Mouse (Mus musculus) embryonic facial prominence, embryonic 13.5 days (tissue): Measurements from ENCODE around the gene Mybl2. TPM values are rescaled to one million over a fixed set of nuclear protein-coding genes. Genes with fewer than 3 reads are reported as not detected.

Source experiments
- ATAC-seq: fragments of 200-750 bp; cut with Nextera tagmentation; 2 replicates; pipeline ENCODE4 v1.8.0; 2017; ENCODE audit warnings: low read depth; ENCODE audit not compliant: insufficient number of reproducible peaks, insufficient read depth, low FRiP score, low TSS enrichment
- H3K27ac ChIP-seq: fragments of 300-500 bp; sonication (generic); 2 replicates; pipeline ENCODE4 v1.5.1; 2015; ENCODE audit warnings: moderate library complexity, mild to moderate bottlenecking, inconsistent platforms
- H3K27me3 ChIP-seq: fragments of 300-500 bp; sonication (generic); 2 replicates; pipeline ENCODE4 v1.6.1; 2015; ENCODE audit warnings: mild to moderate bottlenecking, inconsistent platforms
- H3K36me3 ChIP-seq: fragments of 300-500 bp; sonication (generic); 2 replicates; pipeline ENCODE4 v1.6.1; 2015; ENCODE audit warnings: mild to moderate bottlenecking, inconsistent platforms
- H3K4me1 ChIP-seq: fragments of 300-500 bp; sonication (generic); 2 replicates; pipeline ENCODE4 v1.6.1; 2015; ENCODE audit warnings: inconsistent platforms
- H3K4me2 ChIP-seq: fragments of 300-500 bp; sonication (generic); 2 replicates; pipeline ENCODE4 v1.6.1; 2015; ENCODE audit warnings: moderate library complexity, mild to moderate bottlenecking, inconsistent platforms
- H3K4me3 ChIP-seq: fragments of 300-500 bp; sonication (generic); 2 replicates; pipeline ENCODE4 v1.5.1; 2015; ENCODE audit warnings: mild to moderate bottlenecking, inconsistent platforms
- H3K9ac ChIP-seq: fragments of 300-500 bp; sonication (generic); 2 replicates; pipeline ENCODE4 v1.6.1; 2015; ENCODE audit warnings: mild to moderate bottlenecking, inconsistent platforms
- H3K9me3 ChIP-seq: fragments of 300-500 bp; sonication (generic); 2 replicates; pipeline ENCODE4 v1.6.1; 2016; ENCODE audit warnings: inconsistent platforms
- WGBS: fragments of 180-500 bp; shearing (Covaris S2); methylation state at CpG from one replicate; pipeline ENCODE4 v1.1.7; 2015; ENCODE audit warnings: mixed read lengths; 5-methylcytosine and 5-hydroxymethylcytosine counted together
- polyA plus RNA-seq: library from polyadenylated mRNA; unstranded; fragments of >200 nt; fragmentation: Nextera tagmentation; extraction: Ambion mirVana; gene quantifications from 2 replicates; pipeline ENCODE4 v1.2.1, GENCODE M21; 2015

Gene Mybl2
- polyA plus RNA-seq, 1 experiment from 2014 or later: 31.3 TPM

DNA sequence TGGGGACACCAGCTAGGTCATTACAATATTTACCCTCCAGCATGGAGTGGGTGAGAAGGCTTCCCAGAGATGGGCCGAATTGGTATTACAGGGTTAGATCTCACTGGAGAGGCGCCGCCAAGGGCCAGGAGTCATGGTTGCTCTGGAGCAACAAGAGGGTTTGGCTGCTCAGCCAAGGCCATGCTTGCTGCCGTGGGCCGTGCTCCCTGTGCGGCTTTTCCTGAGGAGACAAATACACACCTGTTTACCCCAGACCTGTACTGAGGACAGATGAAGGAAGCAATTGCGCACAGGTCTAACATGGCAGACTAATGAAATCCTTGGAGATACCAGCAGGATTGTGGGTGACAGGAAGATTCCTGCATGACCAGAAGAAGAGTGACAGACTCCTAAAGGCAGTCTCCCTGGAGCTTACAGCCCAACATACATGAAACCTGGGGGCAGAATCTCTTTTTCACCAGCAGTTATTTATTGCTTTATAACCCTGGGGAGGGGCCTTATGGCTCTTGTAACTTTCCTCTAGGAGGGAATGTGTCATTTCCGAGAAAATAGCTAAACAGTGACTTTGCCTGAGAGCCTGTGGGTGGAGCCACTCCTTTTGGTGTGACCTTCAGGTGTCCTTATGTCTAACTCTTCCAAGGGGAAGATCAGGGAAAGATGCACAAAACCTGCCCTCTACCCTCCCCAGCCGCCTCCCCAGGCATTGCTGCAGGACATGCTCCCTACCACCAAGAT lies 18.7 kb downstream of the Mybl2 start:
- no peaks in the 10 kb centered on the region for H3K27me3 ChIP-seq
- H3K4me1 ChIP-seq: 0 out of 2 replicates have a peak, but pooled peaks cover 5% of the 10 kb centered on the region
- peaks cover 32% of the 10 kb centered on the region for H3K36me3 ChIP-seq
- ATAC-seq: no peak
- H3K9ac ChIP-seq: no peak overlapping the region
- WGBS: 90% methylated on average over 9 of the region's 9 CpGs
- H3K4me2 ChIP-seq: no peak overlapping the region
- H3K9me3 ChIP-seq: no peaks in the 10 kb centered on the region
- H3K27ac ChIP-seq: no peak overlapping the region
- H3K4me3 ChIP-seq: no peak overlapping the region

DNA sequence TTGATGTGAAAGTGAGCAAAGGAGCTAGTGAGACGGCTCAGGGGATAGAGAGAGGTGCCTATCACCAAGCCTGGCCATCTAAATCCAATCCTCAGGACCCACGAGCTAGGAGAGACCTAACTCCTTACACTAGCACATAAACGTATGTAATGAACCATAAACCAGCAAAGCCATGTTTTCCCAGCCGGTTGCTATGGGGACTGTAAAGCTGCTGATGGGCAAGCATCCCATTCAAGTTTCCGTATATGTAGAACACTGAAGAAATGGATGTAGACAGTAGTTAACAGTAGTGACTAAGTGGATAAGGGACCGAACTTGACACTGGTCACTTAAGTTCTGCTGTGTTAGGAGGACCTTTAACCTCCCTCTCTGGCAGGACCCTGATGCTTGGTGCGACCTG lies 19.5 kb downstream of the Mybl2 start:
- WGBS: 69% methylated on average over 7 of the region's 7 CpGs
- H3K4me3 ChIP-seq: no peak overlapping the region
- H3K36me3 ChIP-seq: peaks cover 29% of the 10 kb centered on the region
- H3K27ac ChIP-seq: no peak overlapping the region
- no peak overlapping the region for H3K4me2 ChIP-seq
- H3K4me1 ChIP-seq: 0 out of 2 replicates have a peak, but pooled peaks cover 5% of the 10 kb centered on the region
- ATAC-seq: no peak
- no peaks in the 10 kb centered on the region for H3K27me3 ChIP-seq
- no peaks in the 10 kb centered on the region for H3K9me3 ChIP-seq
- H3K9ac ChIP-seq: no peak overlapping the region

DNA sequence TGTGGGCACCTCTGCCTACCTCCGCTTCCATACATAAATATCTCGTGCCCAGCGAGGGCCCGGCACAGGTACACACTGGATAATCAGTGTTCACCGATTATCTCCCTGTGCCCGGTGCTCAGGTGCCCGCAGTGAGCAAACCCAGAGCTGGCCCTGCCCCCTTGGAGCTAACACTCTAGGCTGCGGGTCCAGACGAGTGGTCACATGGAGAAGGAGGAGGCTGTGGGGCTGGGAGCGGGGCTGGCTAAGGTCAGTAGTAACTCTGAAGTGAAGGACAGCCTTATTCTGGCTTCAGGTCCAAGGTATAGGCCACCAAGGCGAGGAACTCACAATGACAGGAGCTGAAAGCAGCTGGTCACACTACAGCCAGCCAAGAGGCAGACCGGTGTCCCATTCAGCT lies 20.3 kb downstream of the Mybl2 start:
- Histone ChIP-seq H3K27ac (no peak overlapping the region), H3K4me1 (0 out of 2 replicates have a peak, but pooled peaks cover 5% of the 10 kb centered on the region), H3K4me3 (no peak overlapping the region), H3K9me3 (no peaks in the 10 kb centered on the region), H3K9ac (no peak overlapping the region), H3K36me3 (peaks cover 36% of the 10 kb centered on the region), H3K4me2 (no peak overlapping the region), H3K27me3 (no peaks in the 10 kb centered on the region)
- 91% methylated on average over 12 of the region's 12 CpGs for WGBS
- no peak for ATAC-seq

DNA sequence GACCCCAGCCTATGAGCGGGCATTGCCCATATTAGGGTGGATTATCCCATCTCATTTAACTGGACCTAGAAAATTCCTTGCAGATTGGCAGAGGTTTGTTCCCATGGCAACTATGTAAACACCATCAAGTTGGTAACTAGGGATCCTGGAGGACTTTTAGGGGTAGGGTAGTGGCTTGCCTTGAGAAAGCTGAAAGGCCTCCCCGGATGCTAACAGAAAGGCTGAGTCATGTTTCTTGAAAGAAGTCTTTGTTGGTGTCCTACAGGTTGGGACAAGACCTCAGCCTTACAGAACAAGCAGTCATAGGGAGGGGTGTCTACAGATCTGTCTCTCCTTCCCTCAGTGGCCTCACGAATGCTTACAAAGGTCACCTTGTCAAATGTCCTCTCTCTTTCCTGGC lies 20.7 kb downstream of the Mybl2 start:
- H3K4me2 ChIP-seq: no peak overlapping the region
- ATAC-seq: no peak
- H3K4me3 ChIP-seq: no peak overlapping the region
- 0 out of 2 replicates have a peak, but pooled peaks cover 5% of the 10 kb centered on the region for H3K4me1 ChIP-seq
- no peak overlapping the region for H3K9ac ChIP-seq
- H3K27me3 ChIP-seq: no peaks in the 10 kb centered on the region
- H3K9me3 ChIP-seq: no peaks in the 10 kb centered on the region
- 61% methylated on average over 3 of the region's 3 CpGs for WGBS
- no peak overlapping the region for H3K27ac ChIP-seq
- H3K36me3 ChIP-seq: peaks cover 37% of the 10 kb centered on the region

DNA sequence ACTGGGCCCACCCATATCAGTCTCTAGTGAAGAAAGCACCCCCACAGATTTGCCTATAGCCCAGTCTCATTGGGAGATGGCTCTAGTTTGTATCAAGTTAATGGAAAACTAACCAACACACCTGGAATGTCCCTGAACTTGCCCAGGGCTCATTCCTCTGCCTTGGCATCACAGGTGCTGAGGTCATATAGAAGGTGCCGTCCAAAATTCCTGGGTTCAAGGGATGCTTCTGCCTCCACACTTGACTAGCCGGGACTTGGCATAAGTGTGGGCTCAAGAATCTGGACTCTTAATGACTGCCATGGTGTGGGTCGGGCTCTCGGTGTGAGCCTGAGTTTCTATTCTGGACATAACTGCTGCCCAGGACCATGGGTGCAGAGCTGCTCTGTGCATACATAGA lies 24.6 kb downstream of the Mybl2 start:
- 93% methylated on average over 4 of the region's 4 CpGs for WGBS
- Histone ChIP-seq H3K4me2 (no peak overlapping the region), H3K36me3 (peaks cover 37% of the 10 kb centered on the region), H3K9ac (no peak overlapping the region), H3K9me3 (no peaks in the 10 kb centered on the region), H3K4me3 (no peak overlapping the region), H3K27me3 (no peaks in the 10 kb centered on the region), H3K27ac (no peak overlapping the region), H3K4me1 (no peaks in the 10 kb centered on the region)
- ATAC-seq: no peak

DNA sequence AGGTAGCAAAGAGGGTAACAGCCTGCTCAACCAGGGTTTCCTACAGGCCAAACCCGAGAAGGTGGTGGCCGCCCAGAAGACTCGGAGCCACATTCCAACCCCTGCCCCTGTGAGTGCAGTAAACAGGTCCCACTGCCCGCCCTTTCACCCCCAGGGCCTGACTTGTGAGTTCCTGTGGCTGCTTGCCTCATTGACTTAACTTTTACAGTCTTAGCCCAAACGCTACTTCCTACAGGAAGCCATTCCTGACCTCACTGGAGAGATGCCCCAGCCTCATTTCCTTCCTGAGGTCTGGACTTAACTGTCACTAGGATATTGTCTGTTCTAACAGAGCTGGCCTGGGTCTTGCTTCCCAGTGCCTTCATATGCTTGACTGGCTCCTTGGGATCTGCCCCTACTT lies 28.1 kb downstream of the Mybl2 start:
- Histone ChIP-seq H3K27ac (no peak overlapping the region), H3K36me3 (peaks cover 26% of the 10 kb centered on the region), H3K9ac (no peak overlapping the region), H3K4me1 (no peaks in the 10 kb centered on the region), H3K27me3 (no peaks in the 10 kb centered on the region), H3K4me3 (no peak overlapping the region), H3K9me3 (no peaks in the 10 kb centered on the region), H3K4me2 (no peak overlapping the region)
- ATAC-seq: no peak
- 61% methylated on average over 5 of the region's 5 CpGs for WGBS

DNA sequence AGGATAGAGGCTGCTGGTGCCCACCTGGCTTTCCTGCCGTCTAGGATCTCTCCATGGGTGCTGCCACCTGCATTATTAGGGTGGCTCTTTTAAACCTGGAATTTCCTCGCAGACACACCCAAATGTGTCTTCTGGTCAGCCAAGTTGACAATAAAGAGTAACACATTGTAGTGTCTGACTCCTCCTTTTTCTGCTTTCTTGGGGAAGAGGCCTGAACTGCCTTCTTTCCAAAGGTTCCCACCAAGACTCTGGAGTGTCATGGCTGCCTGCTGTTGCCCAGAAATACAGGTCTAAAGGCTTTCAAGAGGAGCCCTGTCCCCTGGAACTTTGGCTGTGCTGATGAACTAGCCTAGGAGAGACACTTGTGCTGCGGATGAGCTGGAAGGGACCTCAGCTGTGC lies 30.0 kb downstream of the Mybl2 start:
- peaks cover 19% of the 10 kb centered on the region; the same call in 1 of the 2 replicates for H3K36me3 ChIP-seq
- WGBS: 89% methylated on average over 3 of the region's 3 CpGs
- no peak for ATAC-seq
- H3K4me1 ChIP-seq: no peaks in the 10 kb centered on the region
- H3K4me3 ChIP-seq: no peak overlapping the region
- H3K9me3 ChIP-seq: no peaks in the 10 kb centered on the region
- no peak overlapping the region for H3K27ac ChIP-seq
- H3K9ac ChIP-seq: no peak overlapping the region
- H3K27me3 ChIP-seq: no peaks in the 10 kb centered on the region
- H3K4me2 ChIP-seq: no peak overlapping the region

DNA sequence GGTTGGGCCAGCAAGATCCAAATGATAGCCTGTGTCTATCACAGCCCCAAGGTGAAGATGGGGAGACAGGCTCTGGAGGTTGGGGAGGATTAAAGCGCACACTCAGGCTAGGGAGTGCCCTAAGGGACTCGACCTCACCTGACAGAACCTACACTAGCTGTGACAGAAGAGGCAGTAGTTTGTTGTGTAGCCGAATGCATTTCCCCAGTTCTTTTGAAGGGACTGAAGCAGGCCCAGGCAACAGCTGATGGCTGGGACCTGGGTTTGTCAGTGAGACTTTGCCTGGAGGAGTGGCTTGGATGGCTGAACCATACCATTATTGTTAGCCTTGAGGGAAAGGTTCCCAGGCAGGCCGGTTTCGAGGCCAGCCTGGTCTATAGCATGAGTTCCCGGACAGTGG lies 30.6 kb downstream of the Mybl2 start:
- WGBS: 84% methylated on average over 6 of the region's 6 CpGs
- Histone ChIP-seq H3K9ac (no peak overlapping the region), H3K4me1 (no peaks in the 10 kb centered on the region), H3K4me3 (no peak overlapping the region), H3K36me3 (peaks cover 15% of the 10 kb centered on the region; the same call in 1 of the 2 replicates), H3K27ac (no peak overlapping the region), H3K27me3 (no peaks in the 10 kb centered on the region), H3K9me3 (no peaks in the 10 kb centered on the region), H3K4me2 (no peak overlapping the region)
- no peak for ATAC-seq

DNA sequence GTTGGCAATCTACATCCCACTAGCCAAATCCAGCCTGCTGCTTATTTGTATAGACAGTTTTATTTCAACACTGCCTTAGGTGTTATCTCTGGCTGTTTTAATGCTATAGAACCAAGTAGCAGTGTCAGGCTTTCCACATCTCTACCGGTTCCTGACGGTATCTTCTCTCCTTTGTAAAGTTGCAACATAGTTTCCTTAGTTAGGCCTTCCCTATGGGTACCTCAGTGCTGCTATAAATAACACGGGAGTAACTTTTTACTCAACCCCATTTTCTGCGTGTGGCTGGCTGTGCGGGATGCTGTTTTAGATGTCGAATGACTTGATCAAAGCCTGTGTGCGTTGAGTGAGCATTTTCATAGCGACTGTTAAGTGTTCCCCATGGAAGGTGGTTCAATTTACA lies 32.1 kb downstream of the Mybl2 start:
- no peak overlapping the region for H3K4me2 ChIP-seq
- H3K9ac ChIP-seq: no peak overlapping the region
- peaks cover 9% of the 10 kb centered on the region; the same call in 1 of the 2 replicates for H3K36me3 ChIP-seq
- 81% methylated on average over 8 of the region's 8 CpGs for WGBS
- no peaks in the 10 kb centered on the region for H3K9me3 ChIP-seq
- H3K27ac ChIP-seq: no peak overlapping the region
- no peak for ATAC-seq
- no peaks in the 10 kb centered on the region for H3K4me1 ChIP-seq
- no peaks in the 10 kb centered on the region for H3K27me3 ChIP-seq
- no peak overlapping the region for H3K4me3 ChIP-seq

DNA sequence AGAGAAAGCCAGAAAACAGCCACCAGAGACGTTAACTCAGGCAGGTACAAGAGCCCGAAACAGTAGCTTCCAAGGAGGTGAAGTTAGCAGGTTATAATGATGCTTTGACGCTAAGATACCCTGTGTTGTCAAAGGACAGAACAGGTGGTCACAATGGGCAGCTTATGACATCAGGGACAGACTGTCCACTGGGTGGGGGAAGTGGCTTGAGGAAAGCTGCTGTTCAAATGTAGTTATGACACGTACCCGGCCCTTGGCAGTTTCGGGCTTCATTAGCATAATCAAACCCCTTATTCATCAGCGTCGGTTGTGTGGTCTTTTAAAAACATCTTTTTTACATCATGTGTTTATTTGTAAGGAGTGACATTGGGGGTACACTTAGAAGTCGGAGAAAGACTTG lies 33.2 kb downstream of the Mybl2 start, which contains the start of gene Gtsf1l:
Gtsf1l (minus strand) TSS at position 128 of the 400 bp plus-strand sequence.
- Histone ChIP-seq H3K9ac (no peak within 1 kb of the TSS), H3K27ac (no peak within 1 kb of the TSS), H3K9me3 (no peaks in the 10 kb centered on the region), H3K27me3 (no peaks in the 10 kb centered on the region), H3K4me3 (no peak within 1 kb of the TSS), H3K4me2 (no peak within 1 kb of the TSS), H3K4me1 (no peaks in the 10 kb centered on the region), H3K36me3 (peaks cover 7% of the 10 kb centered on the region; the same call in 1 of the 2 replicates)
- ATAC-seq: no peak
- WGBS: 80% methylated on average over 9 of the region's 9 CpGs

DNA sequence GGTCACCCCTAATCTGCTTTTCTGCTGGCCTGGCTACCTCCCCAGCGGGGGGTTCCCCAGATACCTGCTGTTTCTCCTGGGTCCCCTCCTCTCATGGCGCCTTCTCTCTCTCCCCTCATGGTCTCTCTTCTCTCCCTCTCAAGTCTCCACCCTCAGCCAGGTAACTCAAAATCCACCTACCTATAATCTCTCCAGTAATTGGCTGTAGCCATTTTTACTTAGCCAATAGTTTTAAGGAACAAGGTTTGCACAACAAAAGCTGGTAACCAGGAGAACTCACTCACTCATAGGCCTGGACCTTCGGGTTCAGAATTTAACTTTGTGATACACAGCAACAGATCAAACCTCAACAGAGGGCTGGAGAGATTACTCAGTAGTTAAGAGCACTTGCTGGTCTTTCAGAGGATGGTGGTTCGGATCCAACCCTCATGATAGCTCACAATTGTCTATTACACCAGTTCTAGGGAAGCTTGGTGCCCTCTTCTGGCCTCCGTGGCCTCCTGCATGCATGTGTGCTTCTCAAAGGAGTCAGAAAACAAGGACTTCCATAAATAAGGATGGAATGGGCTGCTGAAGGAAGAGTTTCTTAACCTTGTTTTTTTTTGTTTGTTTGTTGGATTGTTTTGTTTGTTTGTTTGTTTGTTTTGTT lies 35.1 kb downstream of the Mybl2 start:
- Histone ChIP-seq H3K4me1 (no peaks in the 10 kb centered on the region), H3K9ac (no peak overlapping the region), H3K27me3 (no peaks in the 10 kb centered on the region), H3K4me2 (no peak overlapping the region), H3K9me3 (no peaks in the 10 kb centered on the region), H3K4me3 (no peak overlapping the region), H3K36me3 (no peaks in the 10 kb centered on the region), H3K27ac (no peak overlapping the region)
- no peak for ATAC-seq
- 73% methylated on average over 5 of the region's 5 CpGs for WGBS

DNA sequence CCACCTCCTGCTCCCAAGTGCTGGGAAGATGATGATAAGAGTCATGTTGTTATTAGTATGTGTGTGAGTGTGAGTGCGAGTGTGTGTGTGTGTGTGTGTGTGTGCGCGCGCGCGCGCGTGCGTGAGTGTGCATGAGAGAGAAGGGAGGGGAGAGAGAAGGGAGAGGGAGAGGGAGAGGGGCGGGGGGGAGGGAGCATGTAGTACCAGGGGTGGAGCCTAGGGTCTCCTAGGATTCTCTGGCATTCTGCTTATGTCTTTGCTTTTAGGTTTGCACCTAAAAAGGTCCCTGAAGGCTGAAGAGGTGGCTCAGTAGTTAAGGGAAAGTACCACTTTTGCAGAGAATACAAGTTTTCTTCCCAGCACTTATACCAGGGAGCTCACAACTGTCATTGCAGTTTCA lies 40.4 kb downstream of the Mybl2 start:
- Histone ChIP-seq H3K9ac (no peak overlapping the region), H3K4me2 (no peak overlapping the region), H3K36me3 (no peaks in the 10 kb centered on the region), H3K27ac (no peak overlapping the region), H3K27me3 (peaks cover 3% of the 10 kb centered on the region; the same call in 1 of the 2 replicates), H3K4me3 (no peak overlapping the region), H3K4me1 (no peaks in the 10 kb centered on the region), H3K9me3 (no peaks in the 10 kb centered on the region)
- no peak for ATAC-seq
- WGBS: 89% methylated on average over 10 of the region's 10 CpGs
